In the genomic region with DNA sequence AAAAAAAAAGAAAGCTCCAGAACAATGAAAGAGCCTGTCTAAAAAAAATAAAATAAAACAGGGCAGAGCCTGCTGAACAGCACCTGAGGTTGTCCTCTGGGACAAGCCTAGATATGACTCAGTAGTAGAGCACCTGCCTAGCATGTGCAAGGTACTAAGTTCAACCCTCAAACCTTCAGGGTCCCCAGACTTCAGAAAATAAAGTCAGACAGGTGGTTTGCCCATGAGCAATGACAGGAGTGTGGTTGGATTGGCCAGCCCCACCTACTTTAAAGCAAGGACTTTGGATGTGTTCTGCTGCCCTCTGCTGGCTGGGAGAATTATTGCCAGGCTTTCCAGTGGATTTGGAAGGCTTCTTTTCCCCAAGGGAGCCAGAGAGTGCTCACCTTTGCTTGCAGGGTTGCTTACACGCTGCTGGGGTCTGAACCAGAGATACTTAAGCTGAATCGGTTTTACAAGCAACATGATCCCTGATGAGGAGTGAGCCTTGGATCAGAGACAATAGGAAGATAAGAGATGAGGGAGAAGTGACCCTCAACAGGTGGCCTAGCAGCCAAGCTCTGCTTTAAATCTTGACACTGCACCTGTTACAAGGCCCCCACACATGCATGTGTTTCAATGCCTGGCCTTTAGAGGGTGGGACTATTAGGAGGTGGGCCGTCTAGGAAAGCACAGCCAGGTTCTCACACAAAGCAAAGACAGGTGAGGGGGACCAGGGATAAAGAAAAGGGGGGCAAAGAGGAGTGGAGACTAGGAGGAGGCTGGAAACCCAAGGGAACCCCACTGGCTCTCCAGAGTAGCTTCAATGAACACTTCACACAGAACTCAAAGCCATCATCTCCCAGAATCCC, we compare ENCODE assay signal across 8 mouse cellular contexts. TPM values are rescaled to one million over a fixed set of nuclear protein-coding genes. Genes with fewer than 3 reads are reported as not detected.
DNase-seq lines count a peak whose midpoint lies in the region; ATAC-seq and TF ChIP-seq lines count a peak whose summit lies in the region.

No protein-coding gene starts in this region.

- H3K4me3 ChIP-seq in embryonic facial prominence, embryonic 10.5 days: no peak overlapping the region
- no peak overlapping the region for H3K4me3 ChIP-seq in kidney, adult 2 months (ENCODE audit: insufficient read depth, low read depth, low read length)
- no peak overlapping the region for H3K4me3 ChIP-seq in limb, embryonic 10.5 days
- H3K4me3 ChIP-seq in midbrain, postnatal 0 days (ENCODE audit: low read depth, low read length): no peak overlapping the region

- H3K36me3 ChIP-seq in embryonic facial prominence, embryonic 10.5 days (replicated peaks): no peaks in the 10 kb centered on the region
- H3K36me3 ChIP-seq in kidney, adult 2 months (ENCODE audit: control insufficient read depth, insufficient read depth, low read length): no peaks in the 10 kb centered on the region
- no peaks in the 10 kb centered on the region for H3K36me3 ChIP-seq in limb, embryonic 10.5 days
- no peaks in the 10 kb centered on the region for H3K36me3 ChIP-seq in midbrain, postnatal 0 days (ENCODE audit: insufficient read depth, low read length)

- no peak overlapping the region for H3K4me2 ChIP-seq in midbrain, postnatal 0 days (ENCODE audit: low read depth, low read length, poor library complexity, severe bottlenecking)

- no peak for TF ChIP-seq POLR2A in kidney, adult 2 months (IDR thresholded peaks at IDR 0.05; ENCODE audit: low read depth, low read length)

- WGBS in embryonic facial prominence, embryonic 10.5 days: 6% methylated on average over 3 of the region's 3 CpGs
- WGBS in kidney, adult 2 months: 8% methylated on average over 3 of the region's 3 CpGs
- WGBS in limb, embryonic 10.5 days: 6% methylated on average over 3 of the region's 3 CpGs
- WGBS in midbrain, postnatal 0 days: 8% methylated on average over 3 of the region's 3 CpGs

- no peaks in the 10 kb centered on the region for H3K9me3 ChIP-seq in embryonic facial prominence, embryonic 10.5 days
- no peaks in the 10 kb centered on the region for H3K9me3 ChIP-seq in limb, embryonic 10.5 days (replicated peaks)
- H3K9me3 ChIP-seq in midbrain, postnatal 0 days (ENCODE audit: low read length): no peaks in the 10 kb centered on the region

- ATAC-seq in midbrain, postnatal 0 days (ENCODE audit: low FRiP score): peak; percentile 47; the same call in 1 of the 2 replicates

- H3K4me1 ChIP-seq in embryonic facial prominence, embryonic 10.5 days: no peaks in the 10 kb centered on the region
- H3K4me1 ChIP-seq in kidney, adult 2 months (ENCODE audit: control insufficient read depth, insufficient read depth, low read length): no peaks in the 10 kb centered on the region
- H3K4me1 ChIP-seq in limb, embryonic 10.5 days: no peaks in the 10 kb centered on the region
- no peaks in the 10 kb centered on the region for H3K4me1 ChIP-seq in midbrain, postnatal 0 days (ENCODE audit: insufficient read depth, low read length)

- peak; percentile 66 to 67 for DNase-seq in B cell, adult 2 months
- DNase-seq in adrenal gland, postnatal 25 days: peak; percentile 80
- DNase-seq in embryonic facial prominence, embryonic 10.5 days (ENCODE audit: low spot score): peak; percentile 83
- peak; percentile 55 to 90 for DNase-seq in heart, adult 18-20 months
- peak; percentile 80 for DNase-seq in kidney, adult 2 months
- peak; percentile 88 for DNase-seq in limb, embryonic 10.5 days (ENCODE audit: low spot score)
- DNase-seq in midbrain, postnatal 0 days (ENCODE audit: low spot score): peak; percentile 92
- DNase-seq in spleen, postnatal 36 days (ENCODE audit: low spot score in 2 of 2): peak; percentile 14 to 31

- TF ChIP-seq CTCF in kidney, adult 2 months (conservative IDR thresholded peaks at IDR 0.05; ENCODE audit: insufficient read depth, insufficient read length, low read depth, low read length): peak; percentile 87
- peak; percentile 86 for TF ChIP-seq CTCF in midbrain, postnatal 0 days (IDR thresholded peaks at IDR 0.05)

- no peak overlapping the region for H3K27ac ChIP-seq in embryonic facial prominence, embryonic 10.5 days (replicated peaks)
- no peak overlapping the region for H3K27ac ChIP-seq in kidney, adult 2 months (ENCODE audit: insufficient read depth, low read depth, low read length)
- no peak overlapping the region for H3K27ac ChIP-seq in limb, embryonic 10.5 days
- H3K27ac ChIP-seq in midbrain, postnatal 0 days (ENCODE audit: low read depth, low read length): no peak overlapping the region

- H3K27me3 ChIP-seq in embryonic facial prominence, embryonic 10.5 days (replicated peaks; ENCODE audit: low read depth, poor library complexity, severe bottlenecking): no peaks in the 10 kb centered on the region
- H3K27me3 ChIP-seq in kidney, adult 2 months (replicated peaks; ENCODE audit: control insufficient read depth, insufficient read depth, low read length): no peaks in the 10 kb centered on the region
- H3K27me3 ChIP-seq in limb, embryonic 10.5 days (ENCODE audit: low read depth, poor library complexity, severe bottlenecking): no peaks in the 10 kb centered on the region
- no peaks in the 10 kb centered on the region for H3K27me3 ChIP-seq in midbrain, postnatal 0 days (ENCODE audit: insufficient read depth, low read length)

- H3K9ac ChIP-seq in midbrain, postnatal 0 days (replicated peaks; ENCODE audit: low read length, poor library complexity, severe bottlenecking): no peak overlapping the region

RNA-seq across cellular contexts. Expression of a gene that starts 19.0 kb away (rescaled TPM):
- 15.9 and 22.8 TPM in 2 replicates for total RNA-seq in adrenal gland, postnatal 25 days (2021)
- 5.3 TPM in 2 replicates for polyA plus RNA-seq in embryonic facial prominence, embryonic 10.5 days (2016; fragmentation: Nextera tagmentation; extraction: Ambion mirVana)
- 1 to 10 TPM; 4.1 to 5.3 TPM for total RNA-seq in heart, adult 18-20 months (2021)
- polyA plus RNA-seq in kidney, adult 2 months (2012; rRNA removed): 251 and 265 TPM in 2 replicates
- polyA plus RNA-seq in limb, embryonic 10.5 days (2016; fragmentation: Nextera tagmentation; extraction: Ambion mirVana): 4.2 and 4.3 TPM in 2 replicates
- 3.7 and 7.3 TPM in 2 replicates for total RNA-seq in midbrain, postnatal 0 days (2014; rRNA removed)
- 4.9 and 5.4 TPM in 2 replicates for polyA plus RNA-seq in midbrain, postnatal 0 days (2015; fragmentation: Nextera tagmentation; extraction: Ambion mirVana)

Comparison
In these comparisons a context has a peak if more than half of its experiments do, and no peak if none do; other contexts are left out.
1. DNase-seq: peak in every context shown above with its lines; median percentile 92 in midbrain, postnatal 0 days; 88 in limb, embryonic 10.5 days; 83 in embryonic facial prominence, embryonic 10.5 days; 80 in adrenal gland, postnatal 25 days; 80 in kidney, adult 2 months; 72 in heart, adult 18-20 months; 66 in B cell, adult 2 months; 22 in spleen, postnatal 36 days.
2. RNA of a gene that starts 19.0 kb away (polyA plus RNA-seq): 251 to 265 TPM in kidney, adult 2 months; 5.3 TPM in embryonic facial prominence, embryonic 10.5 days, 4.9 to 5.4 TPM in midbrain, postnatal 0 days and 4.2 to 4.3 TPM in limb, embryonic 10.5 days; every median in the first group is over 10 times any median in the second.